Mouse (Mus musculus): ENCODE results near the gene Gm3893. TPM values are rescaled to one million over a fixed set of nuclear protein-coding genes. Genes with fewer than 3 reads are reported as not detected.
"Not testable (repeated sequence)": the region's sequence is repeated elsewhere in the genome, so short reads cannot be mapped to it uniquely, and the experiment has no call there.

Gene Gm3893
- polyA plus RNA-seq (2015; fragmentation: Nextera tagmentation; extraction: Ambion mirVana) = not detected in 2 replicates

GRCm38 (mm10) chr4:42090907-42091306, at the start of gene Gm3893:
TSS of gene Gm3893 (plus strand) at chr4:42091207.
- WGBS = no CpG with 5 or more reads among the region's 2 CpGs

GRCm38 (mm10) chr4:42114517-42114916, 23.5 kb downstream of the Gm3893 start, which contains the start of gene Gm13304:
TSS of gene Gm13304 (plus strand) at chr4:42114817.
- not testable (repeated sequence) for H3K9ac ChIP-seq; H3K36me3 ChIP-seq; H3K27ac ChIP-seq (replicated peaks); H3K4me3 ChIP-seq; H3K4me2 ChIP-seq; H3K9me3 ChIP-seq; H3K4me1 ChIP-seq (replicated peaks); ATAC-seq (ENCODE audit: low read depth); H3K27me3 ChIP-seq
- no CpG with 5 or more reads among the region's 5 CpGs for WGBS

More at GRCm38 (mm10) chr4:42090907-42091306, at the start of gene Gm3893:
- H3K4me1 ChIP-seq (replicated peaks); H3K27me3 ChIP-seq; H3K9me3 ChIP-seq; H3K36me3 ChIP-seq; H3K4me2 ChIP-seq; ATAC-seq (ENCODE audit: low read depth); H3K9ac ChIP-seq; H3K27ac ChIP-seq (replicated peaks); H3K4me3 ChIP-seq: not testable (repeated sequence)

Other genes starting within 250 kb of the Gm3893 start
- not detected in 2 replicates for gene Gm21541, start 187.6 kb upstream of the Gm3893 start, polyA plus RNA-seq (2015; fragmentation: Nextera tagmentation; extraction: Ambion mirVana)
- gene Gm20878, start 149.6 kb upstream of the Gm3893 start, polyA plus RNA-seq (2015; fragmentation: Nextera tagmentation; extraction: Ambion mirVana) = 7.0 and 7.8 TPM in 2 replicates
- gene Fam205a4, start 125.1 kb upstream of the Gm3893 start, polyA plus RNA-seq (2015; fragmentation: Nextera tagmentation; extraction: Ambion mirVana) = 0.45 and 0.51 TPM in 2 replicates
- gene Gm21093, start 56.5 kb upstream of the Gm3893 start, polyA plus RNA-seq (2015; fragmentation: Nextera tagmentation; extraction: Ambion mirVana) = not detected in 2 replicates
- gene Gm13304, start 23.6 kb downstream of the Gm3893 start, polyA plus RNA-seq (2015; fragmentation: Nextera tagmentation; extraction: Ambion mirVana) = not detected in 2 replicates
- gene Gm13306, start 62.2 kb downstream of the Gm3893 start, polyA plus RNA-seq (2015; fragmentation: Nextera tagmentation; extraction: Ambion mirVana) = 0.92 TPM in 1 of 2 replicates, not detected in the other
- gene Gm13305, start 77.4 kb downstream of the Gm3893 start, polyA plus RNA-seq (2015; fragmentation: Nextera tagmentation; extraction: Ambion mirVana) = not detected in 2 replicates
- not detected in 2 replicates for gene Gm10600, start 149.4 kb downstream of the Gm3893 start, polyA plus RNA-seq (2015; fragmentation: Nextera tagmentation; extraction: Ambion mirVana)
- not detected in 2 replicates for gene Ccl21b, start 164.6 kb downstream of the Gm3893 start, polyA plus RNA-seq (2015; fragmentation: Nextera tagmentation; extraction: Ambion mirVana)
- gene Gm21953, start 203.1 kb downstream of the Gm3893 start, polyA plus RNA-seq (2015; fragmentation: Nextera tagmentation; extraction: Ambion mirVana) = not detected in 2 replicates
- not detected in 2 replicates for gene Fam205a3, start 227.1 kb downstream of the Gm3893 start, polyA plus RNA-seq (2015; fragmentation: Nextera tagmentation; extraction: Ambion mirVana)

Data from neural tube, embryonic 13.5 days (tissue).